13 mouse cellular contexts compared by ENCODE assay signal in the genomic region with DNA sequence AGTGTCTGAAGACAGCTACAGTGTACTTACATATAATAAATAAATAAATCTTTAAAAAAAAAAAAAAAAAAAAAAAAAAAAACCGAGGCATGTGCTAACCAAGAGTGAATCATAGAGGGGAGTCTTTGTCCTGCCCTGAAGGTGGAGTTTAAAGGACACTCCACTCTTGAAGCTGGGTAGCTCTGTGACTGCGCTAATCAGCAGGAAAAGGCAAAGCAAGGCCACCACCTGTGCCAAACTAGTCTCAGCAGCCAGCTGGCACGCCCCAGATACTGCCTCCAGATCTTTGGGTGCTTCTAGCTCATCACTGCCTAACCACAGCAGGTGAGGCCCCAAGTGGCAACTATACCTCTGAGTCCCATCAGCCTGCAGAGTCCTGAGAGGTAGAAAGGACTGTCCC.
"Had no signal": no experiment of that assay in that cellular context is flagged by ENCODE, and none has a peak within 500 bp of the region (broad histone marks: within the 10 kb centered on the region; RNA-seq: fewer than 3 reads in every experiment).

No protein-coding gene starts in this region.

- ATAC-seq: hindbrain, postnatal 0 days; lung, postnatal 0 days; midbrain, embryonic 15.5 days had no signal

- H3K4me3 ChIP-seq: left cerebral cortex, adult 2 months; limb, embryonic 15.5 days; midbrain, embryonic 15.5 days; neural tube, embryonic 13.5 days; stomach, embryonic 15.5 days had no signal

- H3K9me3 ChIP-seq: limb, embryonic 15.5 days; midbrain, embryonic 15.5 days; neural tube, embryonic 13.5 days; stomach, embryonic 15.5 days had no signal

- DNase-seq: kidney, adult 2 months; kidney, postnatal 25 days; lung, adult 18-20 months; lung, postnatal 4 days; retina, postnatal 1 day had no signal

- H3K4me1 ChIP-seq: limb, embryonic 15.5 days; midbrain, embryonic 15.5 days; neural tube, embryonic 13.5 days; stomach, embryonic 15.5 days had no signal

- H3K27me3 ChIP-seq: limb, embryonic 15.5 days; midbrain, embryonic 15.5 days; neural tube, embryonic 13.5 days; stomach, embryonic 15.5 days had no signal

- H3K4me2 ChIP-seq: limb, embryonic 15.5 days; midbrain, embryonic 15.5 days; neural tube, embryonic 13.5 days; stomach, embryonic 15.5 days had no signal

- H3K36me3 ChIP-seq: limb, embryonic 15.5 days; midbrain, embryonic 15.5 days; neural tube, embryonic 13.5 days had no signal

- H3K27ac ChIP-seq: hindbrain, postnatal 0 days; left cerebral cortex, adult 2 months; limb, embryonic 15.5 days; liver, embryonic 14.5 days; midbrain, embryonic 15.5 days; neural tube, embryonic 13.5 days; stomach, embryonic 15.5 days had no signal

- H3K9ac ChIP-seq: limb, embryonic 15.5 days; liver, embryonic 14.5 days; midbrain, embryonic 15.5 days; neural tube, embryonic 13.5 days; stomach, embryonic 15.5 days had no signal
